Mouse (Mus musculus) kidney, postnatal 36 days (tissue): Measurements from ENCODE around the gene H2-M10.2.

ENCODE experiments used
- DNase-seq, 2 experiments: peaks; one replicate each; pipeline ENCODE4 v3.0.0; 2021 to 2022; ENCODE audit warnings: mixed read lengths in 2 of 2

Gene H2-M10.2

DNA sequence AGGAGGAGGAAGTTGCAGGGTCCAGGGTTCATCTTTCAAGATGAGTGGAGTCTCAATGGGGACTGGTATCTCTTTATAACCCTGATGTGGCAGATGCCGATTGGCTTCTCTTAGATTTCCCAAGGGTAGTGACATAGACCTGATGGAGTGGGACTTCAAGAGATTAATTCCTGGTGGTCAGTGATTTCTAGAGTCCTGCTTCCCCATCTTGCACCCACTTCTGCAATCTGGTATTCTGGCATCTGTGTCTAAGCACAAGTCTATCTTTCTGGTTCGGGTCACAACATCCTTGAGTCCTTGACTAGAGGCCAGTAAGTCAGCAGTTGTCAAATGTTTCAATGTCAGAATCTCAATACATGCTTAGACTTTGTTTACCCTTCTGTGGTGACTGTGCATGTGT, at the start of gene H2-M10.2:
H2-M10.2 (minus strand) TSS at position 101 of the 400 bp plus-strand sequence.
- no peak for DNase-seq

DNA sequence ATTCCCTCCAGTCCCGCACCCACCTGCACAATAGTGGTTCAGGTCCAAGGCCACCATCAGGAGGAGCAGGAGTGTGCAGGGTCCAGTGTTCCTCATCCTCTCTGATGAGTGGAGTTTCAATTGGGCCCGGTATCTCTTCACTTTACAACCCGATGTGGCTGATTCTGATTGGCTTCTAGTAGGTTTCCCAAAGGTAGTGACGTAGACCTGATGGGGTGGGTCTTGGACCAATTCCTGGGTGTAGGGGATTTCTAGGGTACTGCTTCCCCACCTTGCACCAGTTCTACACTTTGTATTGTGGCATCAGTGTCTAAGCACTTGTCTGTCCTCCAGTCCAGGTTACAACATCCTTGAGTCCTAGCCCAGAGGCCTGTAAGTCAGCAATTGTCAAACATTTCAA, 39.8 kb upstream of the H2-M10.2 start, which contains the start of gene H2-M10.1:
H2-M10.1 (minus strand) TSS at position 101 of the 400 bp plus-strand sequence.
- no peak for DNase-seq

GRCm38 (mm10) chr17:36315689-36316253, 29.5 kb upstream of the H2-M10.2 start:
- no peak for DNase-seq

DNA sequence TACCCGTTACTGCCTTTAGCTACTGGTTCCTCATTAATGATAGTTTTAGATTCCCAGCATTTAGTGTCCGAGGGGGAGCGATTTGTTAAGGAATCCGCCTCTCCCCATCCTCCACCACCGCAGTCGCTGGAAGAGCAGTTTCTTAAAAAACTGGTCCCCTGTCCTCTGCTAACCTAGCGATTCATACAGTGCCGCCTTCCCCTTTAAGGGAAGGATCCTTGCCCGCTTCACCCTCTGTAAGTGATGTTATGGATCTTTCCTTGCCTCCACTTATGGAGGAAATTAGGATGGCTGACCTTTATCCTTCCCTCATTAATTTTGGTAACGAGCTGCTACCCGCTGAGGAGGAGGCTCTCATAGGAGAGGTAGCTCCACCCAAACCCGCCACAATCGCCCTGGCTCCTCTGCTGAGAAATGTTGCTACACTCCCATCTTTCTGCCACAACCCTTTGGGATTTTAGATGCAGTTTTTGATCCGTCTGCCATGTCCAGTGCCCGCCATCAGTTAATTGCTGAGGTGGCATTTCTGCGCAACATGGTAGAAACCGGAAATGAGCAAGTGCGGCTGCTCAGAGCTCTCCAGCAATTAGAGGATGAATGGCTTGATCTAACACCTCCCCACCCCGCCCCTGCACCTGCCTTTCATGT, 28.9 kb upstream of the H2-M10.2 start:
- peak; percentile 32 to 39 for DNase-seq

GRCm38 (mm10) chr17:36314511-36314910, 28.2 kb upstream of the H2-M10.2 start:
- DNase-seq, result peak in 1 of 2 experiments; percentile 1

DNA sequence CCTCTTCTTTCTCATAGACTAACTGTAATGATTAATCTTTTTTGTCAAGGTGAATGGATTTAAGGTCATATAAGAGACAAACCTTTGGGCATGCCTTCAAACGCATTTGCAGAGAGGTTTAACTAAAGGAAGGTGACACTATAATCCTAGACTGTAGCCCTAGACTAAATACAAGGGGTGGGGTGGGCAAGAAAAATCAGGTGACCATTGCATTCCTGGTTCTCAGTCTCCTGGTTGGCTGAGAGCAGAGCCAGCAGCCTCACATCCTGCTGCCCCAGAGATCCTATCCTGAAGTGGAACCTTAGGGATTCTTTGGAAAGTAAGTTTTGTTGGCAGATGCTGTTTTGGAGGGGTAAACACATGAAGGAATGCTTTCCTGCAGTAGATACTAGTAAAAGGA, 23.0 kb upstream of the H2-M10.2 start:
- DNase-seq, result no peak

- DNase-seq, result peak; percentile 80 to 84
Measured at GRCm38 (mm10) chr17:36308855-36309254, 22.6 kb upstream of the H2-M10.2 start.

DNA sequence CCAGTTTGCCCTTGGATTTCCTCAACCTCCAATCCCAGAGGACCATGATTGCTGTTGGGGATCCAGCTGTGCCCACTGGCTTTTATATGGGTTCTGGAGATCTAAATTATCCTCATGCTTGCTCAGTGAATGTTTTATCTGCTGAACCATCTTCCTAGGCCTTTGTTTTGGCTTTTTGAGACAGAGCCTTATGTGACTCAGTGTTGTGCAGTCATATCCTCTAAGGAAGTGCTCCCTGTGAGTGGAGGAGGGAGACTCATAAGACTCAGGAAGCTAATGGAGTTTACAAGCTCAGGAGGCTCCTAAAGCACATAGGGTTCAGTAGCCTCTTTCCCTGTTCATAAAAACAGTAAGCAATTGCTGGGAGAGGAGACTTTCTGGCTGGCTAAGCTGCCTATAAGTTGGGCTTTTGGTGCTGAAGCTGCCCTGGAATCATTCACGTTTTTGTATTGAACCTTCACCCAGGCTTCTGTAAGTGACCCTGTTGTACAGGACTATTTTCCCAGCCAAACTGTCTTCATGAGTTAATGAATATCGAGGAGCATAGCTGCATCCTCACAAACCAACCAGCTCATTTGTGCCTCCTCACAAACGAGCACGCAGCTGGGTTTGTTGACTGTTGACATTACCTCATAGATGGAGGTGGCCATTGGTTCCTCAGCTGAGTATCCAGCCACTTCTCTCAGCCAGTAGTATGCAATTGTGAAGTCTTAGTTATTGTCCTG, 4.6 kb downstream of the H2-M10.2 start:
- peak; percentile 15 to 37 for DNase-seq

DNA sequence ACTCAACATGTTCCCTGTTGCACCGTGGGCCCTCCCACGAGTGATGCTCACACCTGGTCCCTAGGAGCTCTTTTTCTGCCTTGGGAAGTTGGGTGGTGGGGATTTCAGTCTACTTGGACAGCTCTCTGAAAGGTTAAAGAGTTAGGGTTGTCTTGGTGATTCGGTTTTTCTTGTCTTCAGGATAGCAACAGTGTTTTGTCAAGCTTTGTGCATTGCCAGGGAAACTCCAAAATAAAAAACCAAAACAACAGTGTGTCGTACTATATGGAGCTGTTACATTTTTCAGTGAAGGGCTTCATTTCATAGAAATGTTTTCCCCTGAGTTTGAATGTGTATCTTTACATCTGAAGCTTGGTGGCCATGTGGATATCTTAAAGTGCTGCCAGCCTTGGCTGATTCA, 11.5 kb downstream of the H2-M10.2 start:
- no peak for DNase-seq

DNA sequence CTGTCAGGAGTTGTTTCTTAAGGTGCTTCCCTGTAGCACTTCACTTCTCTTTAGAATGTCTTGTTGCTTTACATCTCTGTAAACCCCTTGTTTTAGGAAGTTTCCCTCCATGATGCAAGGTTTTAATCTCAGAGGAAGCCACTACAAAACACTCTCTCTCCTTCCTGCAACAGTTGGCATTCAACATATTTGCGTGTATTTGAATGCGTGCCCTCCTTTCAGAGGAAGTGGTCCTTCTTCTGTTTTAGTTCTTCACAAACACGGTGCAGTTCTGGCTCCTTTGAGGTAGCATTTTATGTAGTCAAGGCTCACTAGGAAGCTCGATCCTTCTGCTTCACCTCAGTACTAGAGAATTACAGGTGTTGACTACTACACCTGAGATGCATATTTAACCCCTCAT, 12.5 kb downstream of the H2-M10.2 start:
- no peak for DNase-seq

DNA sequence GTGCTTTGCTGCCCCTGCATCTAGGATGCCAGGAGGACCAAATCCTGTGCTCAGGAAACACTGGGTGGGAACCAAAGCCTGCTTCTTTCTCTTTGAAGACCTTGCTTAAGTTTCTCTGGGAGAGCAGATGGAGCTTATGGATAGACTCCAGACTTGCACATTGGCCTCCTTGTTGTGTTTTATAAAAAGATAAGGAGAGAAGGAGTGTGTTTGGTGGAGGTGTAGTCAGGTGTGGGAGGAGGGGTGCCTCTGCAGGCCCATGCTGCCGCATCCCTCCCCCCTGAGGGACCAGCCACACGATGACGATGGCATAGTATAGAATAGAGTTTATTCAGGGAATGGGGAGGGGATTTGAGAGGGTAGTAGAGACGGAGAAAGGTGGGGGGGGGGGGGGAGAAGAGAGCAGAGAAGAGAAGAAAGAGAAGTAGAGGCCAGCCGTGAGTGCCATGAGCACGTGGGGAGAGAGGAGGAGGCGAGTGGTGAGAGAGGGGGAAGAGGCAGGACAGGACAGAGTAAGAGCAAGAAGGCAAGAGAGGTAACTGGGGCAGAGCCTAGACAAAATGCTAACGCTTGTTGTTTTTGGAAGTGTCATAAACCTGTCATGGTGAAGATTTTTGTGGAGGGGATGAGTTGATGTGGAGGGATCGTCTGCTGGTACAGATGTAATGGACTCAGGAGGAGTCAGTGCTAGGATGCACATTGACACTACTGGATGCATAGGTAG, 13.5 kb downstream of the H2-M10.2 start:
- no peak for DNase-seq

DNA sequence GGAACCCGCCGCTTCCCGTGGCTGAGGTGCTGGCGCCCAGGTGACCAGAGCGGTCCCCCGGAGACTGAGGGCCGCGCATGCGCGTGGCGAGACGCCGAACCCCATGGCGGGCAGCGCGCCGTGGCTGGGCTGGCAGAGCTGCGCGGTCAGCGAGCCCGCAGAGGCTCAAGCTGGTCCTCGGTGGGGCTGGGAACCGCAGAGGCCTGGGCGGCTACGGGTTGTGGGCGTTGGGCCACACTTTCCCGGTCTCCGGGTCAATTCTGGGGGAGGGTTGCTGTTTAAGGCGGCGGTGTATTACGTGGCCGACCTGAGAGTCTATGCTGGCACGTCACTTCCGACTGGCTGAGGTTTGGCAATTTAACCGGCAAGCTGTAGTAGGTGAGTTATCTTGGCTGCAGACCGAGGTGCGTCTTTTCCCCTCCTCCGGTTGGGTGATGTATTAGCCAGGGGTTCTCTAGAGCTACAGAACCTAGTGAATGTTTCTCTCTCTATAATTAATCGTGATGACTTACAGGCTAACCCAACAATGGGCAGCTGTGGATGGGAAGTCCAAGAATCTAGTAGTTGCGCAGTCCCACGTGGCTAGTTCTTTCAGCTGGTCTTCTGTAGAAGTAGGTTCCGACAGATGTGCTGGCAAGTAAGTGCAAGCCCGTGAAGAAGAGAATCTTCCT, 14.6 kb downstream of the H2-M10.2 start, which contains the start of gene Trim39:
Trim39 (minus strand) TSS at position 662 of the 671 bp plus-strand sequence.
- DNase-seq, result peak; percentile 83 to 84

GRCm38 (mm10) chr17:36270956-36271585, 15.2 kb downstream of the H2-M10.2 start:
- peak; percentile 85 to 94 for DNase-seq

DNA sequence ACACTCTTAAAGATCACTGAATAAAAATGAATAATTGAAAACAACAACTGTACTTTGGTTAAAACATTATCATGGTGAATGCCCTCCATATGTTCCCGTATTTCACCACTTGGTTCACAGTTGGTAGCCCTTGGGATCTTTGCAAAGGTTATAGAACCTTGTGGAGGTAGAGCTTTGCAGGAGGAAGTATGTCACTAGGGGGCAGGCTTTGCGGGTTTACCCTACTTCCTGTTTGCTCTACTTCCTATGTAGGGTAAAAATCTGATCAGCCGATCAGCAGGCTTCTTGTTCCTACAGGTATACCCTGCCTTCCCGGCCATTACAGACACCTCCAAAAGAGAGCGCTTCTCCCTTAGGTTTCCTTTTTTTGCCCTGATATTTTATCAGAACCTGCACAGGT, 20.5 kb downstream of the H2-M10.2 start:
- DNase-seq, result peak in 1 of 2 experiments; percentile 52

DNA sequence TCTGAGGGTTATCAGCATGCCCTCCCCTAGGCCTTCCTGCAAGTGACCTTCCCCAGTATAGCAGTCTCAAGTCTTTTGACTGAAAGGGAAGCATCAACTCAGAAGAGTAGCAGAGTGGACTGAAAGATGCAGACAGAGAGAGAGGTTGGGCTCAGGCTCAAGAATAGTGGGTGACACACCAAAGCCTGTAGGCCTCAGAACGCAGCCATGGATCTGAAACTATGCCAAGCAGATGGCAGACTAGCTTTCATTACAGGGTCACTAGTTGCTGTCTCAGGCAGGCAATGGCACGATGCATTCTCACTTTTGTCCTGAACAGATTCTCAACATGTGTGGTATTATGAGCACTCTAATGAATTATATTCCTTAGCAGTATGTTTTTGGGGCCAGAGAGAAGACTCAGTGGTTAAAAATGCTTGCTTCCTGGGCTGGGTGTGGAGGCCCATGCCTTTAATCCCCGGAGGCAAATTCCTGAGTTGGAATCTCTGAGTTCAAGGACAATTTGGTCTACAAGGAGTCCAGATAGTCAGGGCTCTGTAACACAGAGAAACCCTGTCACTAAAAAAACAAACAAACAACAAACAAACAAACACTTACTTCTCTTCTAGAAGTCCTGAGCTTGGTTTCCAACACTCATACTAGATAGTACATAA, 21.9 kb downstream of the H2-M10.2 start:
- DNase-seq, result no peak

- no peak for DNase-seq
Measured at GRCm38 (mm10) chr17:36261511-36262166, 24.7 kb downstream of the H2-M10.2 start.

DNA sequence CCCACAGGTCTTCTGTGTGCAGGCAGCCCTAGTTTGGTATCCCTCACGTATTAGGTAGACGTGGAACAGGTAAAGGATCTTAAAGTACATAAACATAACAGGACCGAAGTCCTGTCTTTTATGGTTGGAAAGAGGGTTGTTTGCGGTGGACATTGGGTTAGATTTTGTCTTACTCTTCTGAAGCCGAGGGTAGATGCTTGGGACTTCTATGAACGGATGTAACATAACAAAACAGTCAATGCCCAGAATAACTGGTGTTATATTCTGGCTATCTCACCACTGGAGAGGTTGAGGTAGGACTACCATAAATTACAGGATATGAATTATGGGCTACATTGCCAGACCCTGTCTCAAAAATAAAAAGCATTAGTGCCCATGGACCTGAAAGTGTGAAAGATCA, 28.3 kb downstream of the H2-M10.2 start, which contains the start of gene Rpp21:
Rpp21 (minus strand) TSS at position 101 of the 400 bp plus-strand sequence.
- DNase-seq, result no peak

GRCm38 (mm10) chr17:36257241-36257947, 28.9 kb downstream of the H2-M10.2 start:
- DNase-seq, result peak; percentile 87 to 90

GRCm38 (mm10) chr17:36253087-36253600, 33.1 kb downstream of the H2-M10.2 start:
- peak; percentile 35 for DNase-seq
